Mouse (Mus musculus) hematopoietic stem cell, adult 5-6 weeks (primary cell): ENCODE measurements around the gene Dnajc10. TPM values are rescaled to one million over a fixed set of nuclear protein-coding genes. Genes with fewer than 3 reads are reported as not detected.

ENCODE experiments used
- total RNA-seq: library from RNA; stranded (forward); fragments of 172-1452, 232-1000 nt; gene quantifications from 2 replicates; pipeline ENCODE4 v1.2.3, GENCODE M21; 2017

The Dnajc10 gene
- total RNA-seq, 1 experiment from 2014 or later = 107 TPM

Other genes starting within 250 kb of the Dnajc10 start
- not detected in 2 replicates for gene Pde1a, start 186.0 kb upstream of the Dnajc10 start, total RNA-seq
- gene Prdx6b, start 23.0 kb upstream of the Dnajc10 start, total RNA-seq = not detected in 2 replicates
- not detected in 2 replicates for gene Frzb, start 132.2 kb downstream of the Dnajc10 start, total RNA-seq